Mouse (Mus musculus) liver, postnatal 0 days (tissue): ENCODE results near the gene Trim26.
A peak's percentile ranks its signal among the peaks of the same experiment; 100 is the strongest.

ENCODE experiments used
- CTCF ChIP-seq: sonication (generic); IDR thresholded peaks from 2 replicates; pipeline ENCODE4 v1.5.1; 2016; ENCODE audit warnings: antibody characterized with exemption, low read depth
- EP300 ChIP-seq: IDR thresholded peaks from 2 replicates; pipeline ENCODE4 v1.6.1; 2016; ENCODE audit warnings: antibody characterized with exemption, low read depth, mild to moderate bottlenecking

DNA sequence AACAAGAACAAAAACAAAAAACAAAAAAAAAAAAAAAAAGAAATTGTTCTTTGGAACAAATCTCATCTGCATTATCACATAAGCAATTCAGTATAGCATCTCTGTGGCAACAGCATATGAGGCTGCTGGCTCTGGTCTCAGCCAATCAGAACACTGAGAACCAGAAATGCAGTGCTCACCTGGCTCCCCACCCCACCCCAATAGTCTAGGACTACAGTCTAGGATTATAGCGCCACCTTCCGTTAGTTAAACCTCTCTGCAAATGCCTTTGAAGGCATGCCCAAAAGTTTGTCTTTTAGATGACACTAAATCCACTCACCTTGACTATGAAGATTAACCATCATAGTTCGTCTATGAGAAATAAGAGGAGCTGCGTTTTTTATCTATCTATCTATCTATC lies 11.4 kb upstream of the Trim26 start:
- peak; percentile 49 for TF ChIP-seq CTCF
- no peak for TF ChIP-seq EP300
